Mouse (Mus musculus) small intestine, adult 2 months (tissue): ENCODE measurements around the gene E2f4. TPM values are rescaled to one million over a fixed set of nuclear protein-coding genes. Genes with fewer than 3 reads are reported as not detected.
A peak's percentile ranks its signal among the peaks of the same experiment; 100 is the strongest.

Source experiments
- H3K27ac ChIP-seq: fragments of 200-500 bp; 2 replicates; pipeline ENCODE4 v1.5.1; 2012; ENCODE audit warnings: low read depth, low read length, control low read depth, inconsistent platforms; ENCODE audit not compliant: insufficient read depth
- H3K27me3 ChIP-seq: fragments of 200-500 bp; 2 replicates; pipeline ENCODE4 v1.6.1; 2012; ENCODE audit warnings: mild to moderate bottlenecking, moderate library complexity, low read length, inconsistent platforms; ENCODE audit not compliant: control insufficient read depth, insufficient read depth
- H3K36me3 ChIP-seq: fragments of 200-500 bp; 2 replicates; pipeline ENCODE4 v1.6.1; 2012; ENCODE audit warnings: mild to moderate bottlenecking, low read length, control low read depth, inconsistent platforms; ENCODE audit not compliant: control insufficient read depth, insufficient read depth
- H3K4me1 ChIP-seq: fragments of 200-500 bp; 2 replicates; pipeline ENCODE4 v1.6.1; 2012; ENCODE audit warnings: low read length, inconsistent platforms, mixed read lengths; ENCODE audit not compliant: control insufficient read depth, insufficient read depth, insufficient read length
- H3K4me3 ChIP-seq: fragments of 200-500 bp; 2 replicates; pipeline ENCODE4 v1.5.1; 2012; ENCODE audit warnings: low read depth, mild to moderate bottlenecking, control low read depth, inconsistent platforms, low read length, moderate library complexity
- CTCF ChIP-seq: fragments of 200-500 bp; IDR thresholded peaks from 2 replicates; pipeline ENCODE4 v1.5.1; 2012; ENCODE audit warnings: low read depth, mild to moderate bottlenecking, control low read depth, inconsistent platforms, low read length, moderate library complexity, mixed read lengths; ENCODE audit not compliant: insufficient replicate concordance, insufficient read length; ENCODE audit errors: extremely low read depth
- POLR2A ChIP-seq: fragments of 200-500 bp; IDR thresholded peaks from 2 replicates; pipeline ENCODE4 v1.6.1; 2012; ENCODE audit warnings: low read depth, mild to moderate bottlenecking, control low read depth, inconsistent platforms, low read length, moderate library complexity
- WGBS: fragments of 180-500 bp; shearing (Covaris S2); methylation state at CpG from one replicate; pipeline ENCODE4 v1.1.7; 2018; 5-methylcytosine and 5-hydroxymethylcytosine counted together
- polyA plus RNA-seq: library from polyadenylated mRNA; depleted of rRNA; stranded (reverse); fragments of >200 nt; gene quantifications from 2 replicates; pipeline ENCODE4 v1.2.3, GENCODE M21; 2012

E2f4 gene
- polyA plus RNA-seq, 1 experiment, result 152 TPM

- Histone ChIP-seq H3K27me3 (no peaks in the 10 kb centered on the region), H3K4me3 (no peak overlapping the region), H3K36me3 (peaks cover 9% of the 10 kb centered on the region), H3K27ac (no peak overlapping the region), H3K4me1 (peaks cover 7% of the 10 kb centered on the region)
- WGBS, result 91% methylated on average over 4 of the region's 4 CpGs
- TF ChIP-seq CTCF, result no peak
- no peak for TF ChIP-seq POLR2A
Observed at GRCm38 (mm10) chr8:105323183-105323582, 25.7 kb downstream of the E2f4 start.

DNA sequence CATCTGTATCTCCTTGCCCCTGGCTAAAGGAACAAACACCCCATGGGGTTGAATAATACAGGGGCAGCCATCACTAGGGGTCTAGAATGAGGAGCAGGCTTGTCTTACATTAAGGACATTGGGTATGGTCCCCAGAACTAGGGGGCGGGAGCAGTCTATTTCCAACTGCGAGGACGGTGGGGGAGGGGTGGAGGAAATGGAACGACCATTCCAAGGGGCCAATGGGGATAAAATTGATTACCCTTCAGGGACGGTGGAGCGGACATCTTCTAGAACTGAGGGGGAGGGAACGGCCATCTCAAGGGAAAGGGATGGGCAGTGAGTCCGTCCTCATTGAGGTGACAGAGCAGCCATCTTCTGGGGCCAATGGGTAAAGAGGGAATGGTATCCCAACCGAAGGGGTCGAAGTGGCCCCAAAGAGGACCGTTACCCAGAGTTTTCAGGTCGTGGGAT lies 28.2 kb downstream of the E2f4 start:
- peaks cover 31% of the 10 kb centered on the region for H3K36me3 ChIP-seq
- no peaks in the 10 kb centered on the region for H3K27me3 ChIP-seq
- peaks cover 20% of the 10 kb centered on the region for H3K4me1 ChIP-seq
- TF ChIP-seq POLR2A (no peak), CTCF (no peak)
- H3K27ac ChIP-seq, result no peak overlapping the region
- WGBS, result under 1% methylated on average over 12 of the region's 12 CpGs
- H3K4me3 ChIP-seq, result peak overlapping the region; percentile 94

- TF ChIP-seq CTCF (peak; percentile 53; the same call in 1 of the 2 replicates), POLR2A (peak; percentile 67)
- under 1% methylated on average over 36 of the region's 36 CpGs for WGBS
- Histone ChIP-seq H3K27me3 (no peaks in the 10 kb centered on the region), H3K4me1 (peaks cover 20% of the 10 kb centered on the region), H3K36me3 (peaks cover 36% of the 10 kb centered on the region), H3K4me3 (peak within 1 kb of the TSS; percentile 94), H3K27ac (peak within 1 kb of the TSS; percentile 89)
Observed at GRCm38 (mm10) chr8:105326141-105326672, 28.7 kb downstream of the E2f4 start, which contains the start of the genes Lrrc29 and Tmem208. Lrrc29 (minus strand) TSS chr8:105326278. Tmem208 (plus strand) TSS chr8:105326354.

- Histone ChIP-seq H3K36me3 (peaks cover 43% of the 10 kb centered on the region), H3K4me3 (peak overlapping the region; percentile 94), H3K27ac (peak overlapping the region; percentile 89; the same call in 1 of the 2 replicates), H3K4me1 (peaks cover 27% of the 10 kb centered on the region), H3K27me3 (no peaks in the 10 kb centered on the region)
- TF ChIP-seq POLR2A (no peak), CTCF (no peak)
- WGBS, result 15% methylated on average over 6 of the region's 6 CpGs
Observed at GRCm38 (mm10) chr8:105326968-105327367, 29.5 kb downstream of the E2f4 start.

- TF ChIP-seq POLR2A (no peak), CTCF (no peak)
- Histone ChIP-seq H3K4me1 (peaks cover 33% of the 10 kb centered on the region), H3K27ac (peak overlapping the region; percentile 10; the same call in 1 of the 2 replicates), H3K4me3 (no peak overlapping the region), H3K27me3 (no peaks in the 10 kb centered on the region), H3K36me3 (peaks cover 58% of the 10 kb centered on the region)
- WGBS, result 37% methylated on average over 12 of the region's 12 CpGs
Observed at GRCm38 (mm10) chr8:105330325-105330724, 32.9 kb downstream of the E2f4 start.

GRCm38 (mm10) chr8:105331469-105331868 lies 34.0 kb downstream of the E2f4 start:
- no peak for TF ChIP-seq CTCF
- no peak for TF ChIP-seq POLR2A
- peaks cover 30% of the 10 kb centered on the region for H3K4me1 ChIP-seq
- WGBS, result 91% methylated on average over 22 of the region's 22 CpGs
- no peak overlapping the region for H3K27ac ChIP-seq
- no peaks in the 10 kb centered on the region for H3K27me3 ChIP-seq
- peaks cover 69% of the 10 kb centered on the region for H3K36me3 ChIP-seq
- no peak overlapping the region for H3K4me3 ChIP-seq

- peaks cover 74% of the 10 kb centered on the region for H3K36me3 ChIP-seq
- H3K4me3 ChIP-seq, result no peak overlapping the region
- H3K4me1 ChIP-seq, result peaks cover 30% of the 10 kb centered on the region
- no peaks in the 10 kb centered on the region for H3K27me3 ChIP-seq
- TF ChIP-seq POLR2A, result no peak
- TF ChIP-seq CTCF, result no peak
- WGBS, result 84% methylated on average over 9 of the region's 9 CpGs
- peak overlapping the region; percentile 11; the same call in 1 of the 2 replicates for H3K27ac ChIP-seq
Observed at GRCm38 (mm10) chr8:105331931-105332330, 34.5 kb downstream of the E2f4 start.
